Mouse (Mus musculus): ENCODE results near the gene D030056L22Rik. TPM values are rescaled to one million over a fixed set of nuclear protein-coding genes. Genes with fewer than 3 reads are reported as not detected.

D030056L22Rik gene
- polyA plus RNA-seq, 1 experiment: 19.3 TPM

DNA sequence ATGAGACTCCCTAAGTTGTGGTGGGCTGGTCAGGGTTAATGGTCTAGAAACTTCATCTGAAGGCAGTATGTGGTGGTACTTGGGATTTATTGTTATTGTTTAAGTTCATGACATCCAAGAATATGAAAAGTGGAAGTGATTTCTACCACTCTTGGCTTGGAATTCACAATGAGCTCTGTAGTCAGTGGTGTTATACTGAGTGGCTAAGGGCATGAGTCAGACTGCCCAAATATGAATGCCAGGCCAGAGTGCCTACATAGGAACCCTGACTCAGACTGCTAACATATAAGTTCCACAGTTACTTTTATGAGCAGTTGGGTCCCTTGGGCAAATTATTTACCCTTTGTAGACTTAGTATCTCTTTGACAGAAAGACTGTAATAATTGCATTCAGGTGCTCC is 44.2 kb downstream of the D030056L22Rik start:
- TF ChIP-seq CTCF (IDR thresholded peaks at IDR 0.05; ENCODE audit: borderline replicate concordance, insufficient read depth, low read length): no peak
- TF ChIP-seq POLR2A (IDR thresholded peaks at IDR 0.05; ENCODE audit: low read depth, low read length): no peak
- peak overlapping the region; percentile 68 for H3K27ac ChIP-seq (ENCODE audit: insufficient read depth, low read length)
- no peak overlapping the region for H3K4me3 ChIP-seq (ENCODE audit: insufficient read depth, low read length)
- peaks cover 3% of the 10 kb centered on the region; the same call in 1 of the 2 replicates for H3K4me1 ChIP-seq (ENCODE audit: control insufficient read depth, insufficient read depth, low read length)

DNA sequence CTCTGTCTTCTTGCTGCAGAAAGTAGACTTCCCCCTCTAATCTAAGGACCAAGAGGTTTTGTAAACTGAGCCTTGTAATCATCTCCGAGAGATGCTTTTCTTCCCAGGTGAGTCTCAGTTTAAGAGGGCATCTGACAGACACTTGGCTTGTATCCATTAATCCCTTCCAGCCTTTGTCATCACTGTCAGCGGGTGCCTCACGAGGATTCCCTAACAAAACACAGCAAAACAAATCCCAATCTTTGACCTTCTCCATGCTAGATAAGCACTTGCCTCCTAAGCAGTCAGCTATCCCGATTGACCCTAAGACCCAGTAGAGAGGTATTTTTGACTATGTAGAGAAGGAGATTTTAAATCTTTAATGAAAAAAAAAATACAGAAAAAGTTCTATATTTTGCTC is 44.7 kb downstream of the D030056L22Rik start:
- peak overlapping the region; percentile 68 for H3K27ac ChIP-seq (ENCODE audit: insufficient read depth, low read length)
- no peak overlapping the region for H3K4me3 ChIP-seq (ENCODE audit: insufficient read depth, low read length)
- TF ChIP-seq CTCF (IDR thresholded peaks at IDR 0.05; ENCODE audit: borderline replicate concordance, insufficient read depth, low read length) (no peak), POLR2A (IDR thresholded peaks at IDR 0.05; ENCODE audit: low read depth, low read length) (no peak)
- H3K4me1 ChIP-seq (ENCODE audit: control insufficient read depth, insufficient read depth, low read length): peaks cover 3% of the 10 kb centered on the region; the same call in 1 of the 2 replicates

DNA sequence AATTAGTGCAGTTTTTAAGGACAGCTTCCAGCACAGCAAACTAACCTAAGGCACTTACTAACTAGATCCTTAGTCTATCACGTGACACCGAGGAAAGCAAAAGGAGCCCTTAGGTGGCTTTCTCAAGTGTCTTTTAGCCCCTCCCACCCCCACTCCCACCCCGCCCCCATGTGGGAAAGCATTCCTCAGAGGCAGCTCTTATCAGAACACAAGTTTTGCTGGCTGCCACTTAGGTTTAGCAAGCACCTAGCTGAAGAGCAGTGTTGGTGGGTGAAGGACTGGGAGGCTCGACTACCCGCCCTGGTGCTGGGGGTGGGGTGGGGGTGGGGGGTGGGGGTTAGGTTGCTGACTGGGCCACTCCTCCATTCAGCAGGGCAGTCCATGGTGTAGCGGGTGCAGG is 45.3 kb downstream of the D030056L22Rik start:
- Histone ChIP-seq H3K4me3 (ENCODE audit: insufficient read depth, low read length) (no peak overlapping the region), H3K27ac (ENCODE audit: insufficient read depth, low read length) (no peak overlapping the region), H3K4me1 (ENCODE audit: control insufficient read depth, insufficient read depth, low read length) (peaks cover 3% of the 10 kb centered on the region; the same call in 1 of the 2 replicates)
- no peak for TF ChIP-seq POLR2A (IDR thresholded peaks at IDR 0.05; ENCODE audit: low read depth, low read length)
- no peak for TF ChIP-seq CTCF (IDR thresholded peaks at IDR 0.05; ENCODE audit: borderline replicate concordance, insufficient read depth, low read length)

DNA sequence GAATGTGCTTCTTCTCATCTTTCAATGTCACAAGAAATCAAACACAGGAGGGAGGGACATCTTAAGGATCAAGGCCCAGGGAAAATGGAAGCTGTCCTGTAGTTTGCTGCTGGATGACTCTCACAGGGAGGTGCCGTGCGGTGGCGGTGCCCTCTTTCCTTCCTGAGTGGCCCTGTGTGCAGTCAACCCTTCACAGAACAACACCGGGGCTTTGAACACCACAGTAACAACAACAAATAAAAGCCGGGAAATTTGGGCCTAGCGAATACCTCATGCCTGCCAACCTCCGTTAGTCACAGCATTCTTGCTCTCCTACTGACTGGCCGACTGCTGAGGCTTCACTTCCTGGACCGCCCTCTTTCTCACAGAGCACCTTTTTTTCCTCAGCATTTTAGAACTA is 45.9 kb downstream of the D030056L22Rik start:
- H3K27ac ChIP-seq (ENCODE audit: insufficient read depth, low read length): peak overlapping the region; percentile 47
- TF ChIP-seq POLR2A (IDR thresholded peaks at IDR 0.05; ENCODE audit: low read depth, low read length): no peak
- no peak for TF ChIP-seq CTCF (IDR thresholded peaks at IDR 0.05; ENCODE audit: borderline replicate concordance, insufficient read depth, low read length)
- peaks cover 3% of the 10 kb centered on the region; the same call in 1 of the 2 replicates for H3K4me1 ChIP-seq (ENCODE audit: control insufficient read depth, insufficient read depth, low read length)
- H3K4me3 ChIP-seq (ENCODE audit: insufficient read depth, low read length): no peak overlapping the region

DNA sequence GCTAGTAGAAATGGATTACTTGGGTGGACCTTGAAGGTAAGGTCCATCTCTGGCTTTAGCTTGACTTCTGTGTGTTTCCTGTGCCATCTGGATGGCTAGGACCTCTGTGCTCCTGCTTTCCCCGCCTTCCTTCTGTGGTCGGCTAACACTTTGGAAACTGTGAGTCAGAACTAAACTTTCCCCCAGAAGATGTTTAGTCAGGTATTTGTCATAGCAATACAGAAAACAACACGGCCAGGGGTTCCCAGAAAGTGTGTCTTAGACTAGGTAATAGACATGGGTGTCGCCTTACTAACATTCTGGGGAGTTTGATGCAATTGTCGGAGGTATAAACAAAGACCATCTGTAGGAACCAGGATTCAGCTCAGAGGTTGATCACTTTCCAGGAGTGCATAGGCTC is 53.4 kb downstream of the D030056L22Rik start:
- no peak overlapping the region for H3K4me3 ChIP-seq (ENCODE audit: insufficient read depth, low read length)
- peak overlapping the region; percentile 17; the same call in 1 of the 2 replicates for H3K27ac ChIP-seq (ENCODE audit: insufficient read depth, low read length)
- TF ChIP-seq POLR2A (IDR thresholded peaks at IDR 0.05; ENCODE audit: low read depth, low read length) (no peak), CTCF (IDR thresholded peaks at IDR 0.05; ENCODE audit: borderline replicate concordance, insufficient read depth, low read length) (no peak)
- peaks cover 6% of the 10 kb centered on the region; the same call in 1 of the 2 replicates for H3K4me1 ChIP-seq (ENCODE audit: control insufficient read depth, insufficient read depth, low read length)

Other genes with a start within 250 kb of the D030056L22Rik start
- 106 and 109 TPM in 2 replicates for gene Ostf1, start 81.4 kb upstream of the D030056L22Rik start, polyA plus RNA-seq (2011; ENCODE audit: insufficient read length, low read depth, missing spikeins)
- 11.4 and 17.5 TPM in 2 replicates for gene Nmrk1, start 81.2 kb upstream of the D030056L22Rik start, polyA plus RNA-seq (2011; ENCODE audit: insufficient read length, low read depth, missing spikeins)
- 10.5 and 21.5 TPM in 2 replicates for gene Carnmt1, start 42.4 kb upstream of the D030056L22Rik start, polyA plus RNA-seq (2011; ENCODE audit: insufficient read length, low read depth, missing spikeins)
- gene Trpm6, start 36.8 kb downstream of the D030056L22Rik start, polyA plus RNA-seq (2011; ENCODE audit: insufficient read length, low read depth, missing spikeins): 0.50 and 0.74 TPM in 2 replicates